Mouse (Mus musculus): ENCODE measurements around the gene Prkci.

- TF ChIP-seq POLR2A (IDR thresholded peaks at IDR 0.05; ENCODE audit: borderline replicate concordance, insufficient read depth, low read length) (no peak), CTCF (IDR thresholded peaks at IDR 0.05; ENCODE audit: borderline replicate concordance, insufficient read depth, low read depth, low read length) (no peak)
Observed at GRCm38 (mm10) chr3:31100026-31100425, 104.5 kb downstream of the Prkci start.
